17 mouse cellular contexts compared by ENCODE assay signal in the genomic region with DNA sequence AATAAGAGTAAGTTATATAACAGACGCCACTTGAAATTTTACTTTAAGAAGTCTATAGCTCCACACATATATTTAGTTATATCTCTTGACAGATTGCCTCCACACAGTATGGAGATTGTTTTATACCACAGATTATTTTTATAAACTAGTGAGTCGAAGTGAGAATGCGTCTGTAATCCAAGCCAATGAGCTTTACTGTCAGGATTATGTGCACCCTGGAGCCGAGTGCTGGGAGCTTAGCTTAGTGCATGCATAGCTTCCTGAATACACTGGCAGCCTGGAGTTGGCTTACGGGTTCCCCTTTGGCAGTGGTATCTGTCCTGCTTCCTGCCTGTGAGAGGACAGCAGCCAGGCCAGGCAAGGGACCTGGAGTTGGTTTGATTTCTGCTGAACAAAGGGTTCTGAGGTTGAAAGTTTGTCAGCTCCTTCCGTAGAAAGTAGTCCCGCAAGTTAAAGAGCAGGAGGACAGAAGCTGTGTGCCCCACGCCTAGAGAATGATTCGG. TPM values are rescaled to one million over a fixed set of nuclear protein-coding genes. Genes with fewer than 3 reads are reported as not detected.
A peak's percentile ranks its signal among the peaks of the same experiment; 100 is the strongest.
DNase-seq lines count a peak whose midpoint lies in the region; ATAC-seq lines count a peak whose summit lies in the region.
"Had no signal": no experiment of that assay in that cellular context is flagged by ENCODE, and none has a peak within 500 bp of the region (broad histone marks: within the 10 kb centered on the region; RNA-seq: fewer than 3 reads in every experiment).

No protein-coding gene starts in this region.

- DNase-seq in frontal cortex, postnatal 25 days (ENCODE audit: low spot score in 2 of 2), result no peak
- peak; percentile 44 for DNase-seq in gastrocnemius, postnatal 25 days
- DNase-seq in gastrocnemius, postnatal 10 days, result no peak
- peak; percentile 10 for DNase-seq in NIH3T3 (ENCODE audit: low read depth)
- DNase-seq in telencephalon, adult 2 months (ENCODE audit: low read depth, low spot score), result peak; percentile 33
- DNase-seq in urinary bladder, postnatal 10 days (ENCODE audit: low spot score), result no peak
- DNase-seq: adrenal gland, postnatal 10 days; cerebellum, adult 11-12 months; cerebellum, adult 8-10 months; cerebellum, postnatal 10 days; cerebellum, postnatal 36 days; embryo, embryonic 11 days; gastrocnemius, postnatal 14 days; heart, adult 11 months had no signal

- peak; percentile 69 for ATAC-seq in frontal cortex, adult (ENCODE audit: low TSS enrichment)
- ATAC-seq: forebrain, embryonic 15.5 days; Patski had no signal

RNA-seq across cellular contexts. Expression of a gene that starts 6.2 kb away (rescaled TPM):
- total RNA-seq in gastrocnemius, postnatal 25 days (2021), result 1 to 10 TPM; 1.4 to 1.7 TPM
- total RNA-seq in gastrocnemius, postnatal 10 days (2021), result 1 to 10 TPM; 2.4 to 3.1 TPM

RNA-seq across cellular contexts. Expression of a gene that starts 36.6 kb away (rescaled TPM):
- 10 to 100 TPM in 1 of 2 experiments, 1 to 10 TPM in 1; 9.4 to 11.9 TPM for total RNA-seq in gastrocnemius, postnatal 25 days (2021)
- total RNA-seq in gastrocnemius, postnatal 10 days (2021), result 10 to 100 TPM in 1 of 2 experiments, 1 to 10 TPM in 1; 7.5 to 14.3 TPM

Comparison
In these comparisons a context has a peak if more than half of its experiments do, and no peak if none do; other contexts are left out.
1. DNase-seq: peak in gastrocnemius, postnatal 25 days (single experiment), NIH3T3 (single experiment) and telencephalon, adult 2 months (single experiment); none in frontal cortex, postnatal 25 days (0 of 2), gastrocnemius, postnatal 10 days (single experiment) and urinary bladder, postnatal 10 days (single experiment).